Mouse (Mus musculus) embryonic facial prominence, embryonic 10.5 days (tissue): ENCODE measurements around the gene Samm50. TPM values are rescaled to one million over a fixed set of nuclear protein-coding genes. Genes with fewer than 3 reads are reported as not detected.
A peak's percentile ranks its signal among the peaks of the same experiment; 100 is the strongest.

Experiments used
- DNase-seq: peaks from one replicate; pipeline ENCODE4 v3.0.0-alpha.2; 2017; ENCODE audit warnings: low spot score
- H3K27ac ChIP-seq: fragments of 300-500 bp; sonication (generic); replicated peaks from 2 replicates; pipeline ENCODE4 v1.5.1; 2016; ENCODE audit warnings: mild to moderate bottlenecking
- H3K27me3 ChIP-seq: fragments of 300-500 bp; sonication (generic); replicated peaks from 2 replicates; pipeline ENCODE4 v1.6.1; 2016; ENCODE audit warnings: low read depth, mild to moderate bottlenecking; ENCODE audit not compliant: poor library complexity, severe bottlenecking
- H3K36me3 ChIP-seq: fragments of 300-500 bp; sonication (generic); replicated peaks from 2 replicates; pipeline ENCODE4 v1.6.1; 2016; ENCODE audit warnings: mild to moderate bottlenecking, moderate library complexity
- H3K4me1 ChIP-seq: fragments of 300-500 bp; sonication (generic); 2 replicates; pipeline ENCODE4 v1.6.1; 2016
- H3K4me3 ChIP-seq: fragments of 300-500 bp; sonication (generic); 2 replicates; pipeline ENCODE4 v1.5.1; 2016; ENCODE audit warnings: mild to moderate bottlenecking, moderate library complexity
- H3K9me3 ChIP-seq: fragments of 300-500 bp; sonication (generic); 2 replicates; pipeline ENCODE4 v1.6.1; 2016; ENCODE audit warnings: mild to moderate bottlenecking
- WGBS: fragments of 180-500 bp; shearing (Covaris S2); methylation state at CpG from one replicate; pipeline ENCODE4 v1.1.7; 2016; 5-methylcytosine and 5-hydroxymethylcytosine counted together
- polyA plus RNA-seq: library from polyadenylated mRNA; unstranded; fragments of >200 nt; fragmentation: Nextera tagmentation; extraction: Ambion mirVana; gene quantifications from 2 replicates; pipeline ENCODE4 v1.2.1, GENCODE M21; 2016

Samm50 gene
- polyA plus RNA-seq, 1 experiment from 2014 or later = 113 TPM

DNA sequence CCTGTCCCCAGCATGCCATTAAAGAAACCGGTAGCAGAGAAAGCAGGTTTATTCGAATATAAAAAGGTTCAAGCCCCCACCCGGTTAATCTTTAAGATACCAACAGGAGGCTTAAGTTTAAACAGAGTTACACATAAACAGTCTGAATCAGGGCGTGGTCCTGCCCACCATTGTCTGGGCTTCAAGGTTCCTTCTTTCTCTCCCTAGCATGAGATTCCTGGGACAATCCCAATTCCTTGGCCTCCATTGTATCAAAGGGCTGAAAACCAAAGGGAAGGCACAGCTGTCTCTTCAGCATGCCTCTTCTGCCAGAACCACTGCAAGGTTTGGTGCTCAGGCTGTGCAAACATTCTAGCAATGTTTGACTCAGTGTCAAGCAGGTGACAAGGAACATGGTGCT is 5.8 kb upstream of the Samm50 start:
- DNase-seq = no peak
- peaks cover 11% of the 10 kb centered on the region for H3K27me3 ChIP-seq
- WGBS = 62% methylated on average over 4 of the region's 4 CpGs

DNA sequence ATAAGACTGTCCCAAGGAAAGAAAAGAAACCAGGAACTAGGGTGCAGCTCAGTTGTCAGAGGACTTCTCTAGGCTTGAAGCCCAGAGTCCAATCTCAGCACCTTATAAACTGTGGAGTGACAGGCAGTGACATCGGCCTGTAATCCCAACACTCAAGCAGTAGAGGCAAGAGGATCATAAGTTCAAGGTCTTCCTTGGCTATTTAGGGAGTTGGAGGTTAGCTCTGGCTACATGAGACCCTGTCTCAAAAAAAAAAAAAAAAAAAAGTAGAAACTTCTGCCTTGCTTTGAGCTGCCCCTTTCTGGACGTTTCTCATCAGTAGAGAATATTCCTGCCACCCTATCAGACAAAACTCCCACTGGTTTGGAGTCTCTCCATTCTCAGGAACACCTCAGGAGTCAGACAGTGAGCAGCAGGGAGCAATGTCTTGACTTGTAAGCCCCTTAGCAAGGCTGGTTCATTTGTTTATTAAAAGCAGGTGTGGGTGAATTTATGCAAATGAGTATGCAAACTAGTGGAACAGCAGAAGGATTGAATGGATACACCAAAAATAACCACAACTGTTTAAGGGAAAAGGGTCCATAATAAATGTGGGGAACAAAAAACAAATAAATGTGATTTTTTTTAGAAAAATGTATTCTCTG is 3.0 kb upstream of the Samm50 start:
- no peaks in the 10 kb centered on the region for H3K9me3 ChIP-seq
- no peak overlapping the region for H3K4me3 ChIP-seq
- 64% methylated on average over 2 of the region's 2 CpGs for WGBS

More for the DNA sequence above, 5.8 kb upstream of the Samm50 start:
- Histone ChIP-seq H3K4me3 (no peak overlapping the region), H3K9me3 (no peaks in the 10 kb centered on the region), H3K4me1 (peaks cover 35% of the 10 kb centered on the region), H3K27ac (no peak overlapping the region), H3K36me3 (no peaks in the 10 kb centered on the region)

DNA sequence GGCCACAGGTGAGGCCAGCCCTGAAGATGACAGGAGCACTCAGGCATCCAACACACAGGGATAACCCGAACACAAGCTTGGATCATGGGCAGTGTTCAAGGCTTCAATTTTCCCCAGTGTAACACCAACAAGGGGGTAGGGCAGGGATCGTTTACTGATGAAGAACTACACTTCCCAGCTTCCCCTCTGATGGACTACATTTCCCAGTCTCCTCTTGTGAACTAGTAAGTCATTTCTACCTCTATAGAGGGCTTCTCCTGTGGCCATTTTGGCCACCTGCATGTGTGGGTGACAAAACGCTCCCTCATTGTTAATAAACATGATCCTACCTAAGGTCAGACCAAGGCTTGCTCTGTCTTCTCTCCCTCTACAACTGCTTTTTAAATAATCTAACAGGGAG is 2.2 kb upstream of the Samm50 start:
- Histone ChIP-seq H3K9me3 (no peaks in the 10 kb centered on the region), H3K4me1 (peaks cover 25% of the 10 kb centered on the region), H3K27me3 (no peaks in the 10 kb centered on the region), H3K4me3 (no peak overlapping the region), H3K36me3 (0 out of 2 replicates have a peak, but pooled peaks cover 4% of the 10 kb centered on the region), H3K27ac (no peak overlapping the region)
- WGBS = 46% methylated on average over 3 of the region's 3 CpGs
- DNase-seq = no peak

More for the DNA sequence above, 3.0 kb upstream of the Samm50 start:
- Histone ChIP-seq H3K4me1 (peaks cover 33% of the 10 kb centered on the region), H3K27ac (no peak overlapping the region), H3K36me3 (no peaks in the 10 kb centered on the region), H3K27me3 (no peaks in the 10 kb centered on the region)
- no peak for DNase-seq

DNA sequence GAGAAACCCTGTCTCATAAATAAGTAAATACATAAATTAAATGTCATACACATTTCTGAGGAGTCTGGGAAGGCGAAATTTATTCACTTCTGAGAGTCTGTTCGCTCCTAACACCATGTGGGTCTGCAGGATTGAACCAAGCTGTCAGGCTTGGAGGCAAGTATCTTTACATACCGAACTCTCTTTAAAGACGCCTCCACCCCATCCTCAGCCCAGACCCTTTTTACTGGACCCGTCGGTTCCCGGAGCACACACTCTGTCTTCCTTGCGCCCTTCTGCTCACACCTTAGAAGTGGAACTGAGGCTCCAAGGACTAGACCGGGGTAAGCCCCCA is 350 bp upstream of the Samm50 start:
- Histone ChIP-seq H3K36me3 (peaks cover 23% of the 10 kb centered on the region), H3K4me3 (peak overlapping the region; percentile 99), H3K27ac (peak overlapping the region; percentile 95), H3K9me3 (no peaks in the 10 kb centered on the region), H3K27me3 (no peaks in the 10 kb centered on the region), H3K4me1 (peaks cover 25% of the 10 kb centered on the region)
- 2% methylated on average over 9 of the region's 9 CpGs for WGBS
- DNase-seq = no peak

DNA sequence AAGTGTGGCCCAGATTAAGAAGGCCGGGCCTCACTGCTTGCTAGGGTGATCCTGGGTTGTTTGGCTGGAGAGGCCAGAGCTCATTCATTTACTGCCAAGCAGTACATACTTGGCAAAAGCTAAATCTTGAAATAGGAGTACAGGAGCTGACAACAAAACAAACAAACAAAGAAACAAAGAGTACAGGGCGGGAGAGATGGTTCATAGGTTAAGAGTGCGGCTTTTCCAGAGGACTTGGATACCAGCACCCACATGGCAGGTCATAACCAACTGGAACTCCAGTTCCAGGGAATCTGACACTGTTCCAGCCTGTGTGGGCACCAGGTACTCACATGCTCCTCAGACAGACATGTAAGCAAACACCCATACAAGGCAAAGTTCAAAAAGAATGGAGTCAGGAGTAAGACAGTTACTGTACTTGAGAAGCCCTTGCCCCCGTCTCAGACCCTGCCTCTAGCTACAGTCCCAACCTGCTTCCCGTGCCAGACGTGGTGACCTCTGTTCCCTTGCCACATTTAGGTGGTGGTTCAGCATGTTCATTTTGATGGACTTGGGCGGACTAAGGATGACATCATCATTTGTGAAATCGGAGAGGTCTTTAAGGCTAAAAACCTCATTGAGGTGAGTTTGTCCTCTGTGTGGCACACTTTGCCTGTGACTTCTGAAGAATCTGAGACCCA is 4.6 kb downstream of the Samm50 start:
- no peak for DNase-seq
- H3K9me3 ChIP-seq = no peaks in the 10 kb centered on the region
- H3K36me3 ChIP-seq = peaks cover 72% of the 10 kb centered on the region
- 86% methylated on average over 8 of the region's 8 CpGs for WGBS
- peaks cover 11% of the 10 kb centered on the region for H3K4me1 ChIP-seq
- H3K4me3 ChIP-seq = no peak overlapping the region
- H3K27me3 ChIP-seq = no peaks in the 10 kb centered on the region
- H3K27ac ChIP-seq = no peak overlapping the region

DNA sequence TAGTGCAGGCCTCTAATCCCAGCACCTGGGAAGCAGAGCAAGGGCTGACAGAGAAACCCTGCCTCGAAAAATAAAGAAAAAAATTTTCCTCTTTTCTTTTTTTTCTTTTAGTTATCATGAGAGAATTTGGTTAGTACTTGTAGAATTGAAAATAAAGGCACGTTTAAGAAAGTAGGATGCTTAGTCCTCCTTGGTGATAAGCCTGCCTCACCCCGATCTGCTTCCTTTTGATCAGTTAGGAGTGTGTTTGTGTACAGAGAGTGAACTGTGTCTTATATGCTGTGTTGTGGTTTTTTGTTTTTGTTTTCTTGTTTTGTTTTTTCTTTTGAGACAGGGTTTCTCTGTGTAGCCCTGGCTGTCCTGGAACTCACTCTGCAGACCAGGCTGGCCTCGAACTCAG is 15.3 kb downstream of the Samm50 start:
- peaks cover 96% of the 10 kb centered on the region for H3K36me3 ChIP-seq
- H3K27me3 ChIP-seq = no peaks in the 10 kb centered on the region
- H3K4me1 ChIP-seq = peaks cover 8% of the 10 kb centered on the region
- WGBS = 92% methylated on average over 4 of the region's 4 CpGs
- no peak overlapping the region for H3K4me3 ChIP-seq
- no peaks in the 10 kb centered on the region for H3K9me3 ChIP-seq
- no peak overlapping the region for H3K27ac ChIP-seq
- no peak for DNase-seq

DNA sequence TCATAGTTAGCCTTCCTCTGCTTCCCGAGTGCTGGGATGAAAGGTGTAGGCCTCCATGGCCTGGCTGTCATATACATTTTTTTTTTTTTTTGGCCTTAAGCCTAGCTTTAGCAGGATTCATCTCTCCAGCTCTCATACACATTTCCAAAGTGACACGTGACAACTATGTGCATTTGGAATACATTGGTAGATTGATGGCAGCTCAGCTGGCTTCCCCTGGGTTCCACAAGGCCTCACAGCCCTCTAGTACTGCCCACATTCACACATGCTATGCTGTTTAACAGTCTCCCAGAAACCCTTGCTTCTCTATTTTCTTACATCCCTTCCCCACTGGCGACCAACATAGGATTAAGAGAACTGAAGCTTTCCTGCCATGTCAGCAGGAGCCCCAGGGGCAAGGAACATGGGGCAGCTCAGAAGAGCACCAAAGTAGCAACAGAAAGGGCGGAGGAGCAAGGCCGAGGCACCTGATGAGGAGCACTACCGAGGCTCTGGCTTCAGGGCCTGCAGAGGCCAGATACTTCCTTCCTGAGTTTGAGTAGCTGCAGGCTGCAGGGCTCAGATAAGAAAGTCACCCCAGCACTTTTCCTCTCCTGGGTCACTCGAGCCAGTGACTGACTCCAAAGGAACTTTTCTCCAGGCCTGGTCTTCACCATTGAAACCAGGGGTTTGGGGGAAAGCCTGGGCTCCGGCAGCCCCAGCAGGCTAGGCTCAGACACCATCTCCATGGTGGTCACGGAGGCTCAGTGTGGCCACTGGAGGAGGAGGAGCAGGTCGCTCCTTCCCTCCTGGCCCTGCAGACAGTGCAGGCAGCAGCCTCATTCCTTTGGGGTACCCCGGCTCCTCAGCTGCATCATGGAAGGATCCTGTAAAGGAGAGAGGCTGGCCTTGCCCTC is 17.7 kb downstream of the Samm50 start:
- 85% methylated on average over 11 of the region's 11 CpGs for WGBS
- Histone ChIP-seq H3K36me3 (peaks cover 92% of the 10 kb centered on the region), H3K27ac (no peak overlapping the region), H3K9me3 (no peaks in the 10 kb centered on the region), H3K4me1 (peaks cover 32% of the 10 kb centered on the region), H3K27me3 (no peaks in the 10 kb centered on the region), H3K4me3 (no peak overlapping the region)
- DNase-seq = no peak

DNA sequence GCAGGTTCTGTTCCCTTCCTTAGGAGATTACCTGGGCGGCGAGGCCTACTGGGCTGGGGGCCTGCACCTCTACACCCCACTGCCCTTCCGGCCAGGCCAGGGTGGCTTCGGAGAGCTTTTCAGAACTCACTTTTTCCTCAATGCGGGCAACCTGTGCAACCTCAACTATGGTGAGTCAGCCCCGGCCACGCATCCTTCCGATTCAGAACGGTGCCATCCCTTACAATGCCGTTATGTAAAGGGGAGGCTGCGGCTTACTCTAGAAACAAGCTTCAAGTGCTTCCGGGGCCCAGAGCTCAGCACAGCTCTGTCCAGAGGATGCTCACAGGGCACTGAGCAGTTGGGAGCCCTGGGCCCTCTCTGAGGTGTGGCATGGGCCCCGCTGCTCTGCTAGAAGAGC is 18.4 kb downstream of the Samm50 start:
- no peak overlapping the region for H3K27ac ChIP-seq
- no peak for DNase-seq
- H3K27me3 ChIP-seq = no peaks in the 10 kb centered on the region
- WGBS = 94% methylated on average over 13 of the region's 13 CpGs
- H3K4me3 ChIP-seq = no peak overlapping the region
- H3K9me3 ChIP-seq = no peaks in the 10 kb centered on the region
- H3K4me1 ChIP-seq = peaks cover 39% of the 10 kb centered on the region
- peaks cover 92% of the 10 kb centered on the region for H3K36me3 ChIP-seq

DNA sequence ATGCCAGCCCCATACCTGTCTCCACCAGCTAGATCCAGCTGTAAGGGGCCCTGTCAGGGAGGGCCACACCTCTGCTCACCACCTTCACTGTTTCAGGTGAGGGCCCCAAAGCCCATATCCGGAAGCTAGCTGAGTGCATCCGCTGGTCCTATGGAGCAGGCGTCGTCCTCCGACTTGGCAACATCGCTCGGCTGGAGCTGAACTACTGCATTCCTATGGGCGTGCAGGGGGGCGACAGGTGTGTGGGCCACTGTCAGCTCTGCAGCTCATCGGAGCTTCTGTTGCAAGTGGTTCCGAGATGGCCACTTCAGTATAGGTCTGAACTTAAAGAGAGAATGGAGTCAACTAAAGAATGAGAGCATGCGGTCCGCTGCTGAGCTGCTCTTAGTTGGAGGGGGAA is 18.9 kb downstream of the Samm50 start:
- DNase-seq = no peak
- Histone ChIP-seq H3K27ac (no peak overlapping the region), H3K4me1 (peaks cover 44% of the 10 kb centered on the region), H3K9me3 (no peaks in the 10 kb centered on the region), H3K4me3 (no peak overlapping the region), H3K36me3 (peaks cover 87% of the 10 kb centered on the region), H3K27me3 (no peaks in the 10 kb centered on the region)
- 92% methylated on average over 13 of the region's 13 CpGs for WGBS

DNA sequence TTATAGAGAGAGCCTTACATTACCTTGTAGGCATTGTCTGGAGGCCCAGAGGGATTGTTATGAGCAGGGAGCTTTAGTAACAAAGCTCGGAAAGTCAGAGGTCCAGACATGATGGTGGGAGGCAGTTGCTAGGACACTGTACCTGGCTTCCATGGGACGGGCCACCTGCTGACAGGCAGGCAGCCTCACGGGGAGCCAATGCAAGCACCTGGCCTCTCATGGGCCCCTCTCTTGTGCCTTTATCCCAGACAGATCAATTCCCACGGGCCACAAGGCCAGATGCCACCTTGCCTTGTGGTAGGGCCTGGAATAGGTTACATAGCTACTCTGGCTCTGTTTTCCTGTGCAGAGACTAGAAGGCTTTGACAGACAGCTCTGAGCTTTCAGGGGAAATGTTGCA is 19.5 kb downstream of the Samm50 start:
- Histone ChIP-seq H3K9me3 (no peaks in the 10 kb centered on the region), H3K4me1 (peaks cover 50% of the 10 kb centered on the region), H3K4me3 (no peak overlapping the region), H3K36me3 (peaks cover 81% of the 10 kb centered on the region), H3K27me3 (no peaks in the 10 kb centered on the region), H3K27ac (no peak overlapping the region)
- 78% methylated on average over 4 of the region's 4 CpGs for WGBS
- no peak for DNase-seq

DNA sequence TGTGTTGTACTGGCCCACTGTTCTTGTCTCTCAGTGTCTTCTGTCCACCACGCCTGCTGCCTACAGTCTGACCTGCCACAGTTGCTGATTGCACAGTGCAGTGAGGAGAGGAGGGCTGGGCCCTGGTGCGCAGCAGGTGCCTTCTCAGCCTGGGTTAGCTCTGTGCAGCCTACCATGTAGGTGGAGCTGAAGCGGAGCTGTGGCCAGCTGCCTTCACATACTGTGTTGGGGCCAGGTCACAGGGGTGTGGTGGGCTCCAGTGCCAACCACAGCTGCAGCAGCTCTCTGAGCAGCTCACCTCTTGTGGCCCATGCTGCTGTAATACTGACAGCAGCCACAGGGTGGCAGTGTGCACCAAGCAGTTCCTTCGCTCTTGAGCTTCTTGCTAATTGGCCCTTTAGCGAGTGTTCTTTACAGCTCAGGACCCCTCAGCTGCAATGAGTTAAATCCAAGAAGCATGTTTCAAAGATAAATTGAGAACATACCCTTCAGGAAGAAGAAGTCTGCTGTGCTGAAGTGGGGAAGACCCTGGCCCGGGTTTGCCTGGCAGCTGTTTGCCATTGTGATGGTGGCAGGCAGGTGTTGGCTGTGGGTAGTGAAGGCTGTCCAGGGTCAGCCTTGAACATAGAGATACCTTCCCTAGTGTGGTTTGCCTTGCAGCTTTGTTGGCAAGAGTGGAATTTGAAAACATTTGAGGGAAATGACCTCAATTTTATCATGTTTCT is 20.2 kb downstream of the Samm50 start:
- H3K27me3 ChIP-seq = no peaks in the 10 kb centered on the region
- H3K4me1 ChIP-seq = peaks cover 57% of the 10 kb centered on the region
- H3K4me3 ChIP-seq = no peak overlapping the region
- 40% methylated on average over 6 of the region's 6 CpGs for WGBS
- peaks cover 75% of the 10 kb centered on the region for H3K36me3 ChIP-seq
- H3K9me3 ChIP-seq = no peaks in the 10 kb centered on the region
- H3K27ac ChIP-seq = no peak overlapping the region
- peak; percentile 89 for DNase-seq

DNA sequence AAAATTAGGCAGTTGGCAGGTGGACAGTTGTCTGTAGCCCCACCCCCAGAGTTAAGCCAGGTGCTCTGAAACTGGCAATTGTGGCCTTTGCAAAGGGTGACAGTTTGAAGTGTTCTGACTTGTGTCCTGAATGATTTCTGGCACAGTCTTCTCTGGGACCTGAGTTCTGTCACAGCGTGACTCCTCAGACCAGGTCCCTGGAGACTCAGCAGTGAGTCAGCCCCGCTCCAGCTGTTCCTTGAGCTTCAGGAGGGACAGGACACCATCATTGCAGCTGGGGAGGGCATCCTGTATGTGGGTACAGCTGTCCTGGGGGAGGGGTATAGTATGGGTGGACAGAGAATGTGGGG is 20.7 kb downstream of the Samm50 start:
- DNase-seq = no peak
- 84% methylated on average over 2 of the region's 2 CpGs for WGBS
- peak overlapping the region; percentile 52; the same call in 1 of the 2 replicates for H3K27ac ChIP-seq
- no peaks in the 10 kb centered on the region for H3K27me3 ChIP-seq
- H3K4me1 ChIP-seq = peaks cover 62% of the 10 kb centered on the region
- H3K36me3 ChIP-seq = peaks cover 69% of the 10 kb centered on the region
- H3K4me3 ChIP-seq = no peak overlapping the region
- H3K9me3 ChIP-seq = no peaks in the 10 kb centered on the region
